Mouse (Mus musculus) lung, adult 2 months (tissue): ENCODE results near the gene Ntng1.

Experiments
- CTCF ChIP-seq: fragments of 200-500 bp; IDR thresholded peaks from 2 replicates; pipeline ENCODE4 v1.5.1; 2011; ENCODE audit warnings: mild to moderate bottlenecking, low read length, control low read depth; ENCODE audit not compliant: insufficient read depth
- POLR2A ChIP-seq: fragments of 200-500 bp; IDR thresholded peaks from 2 replicates; pipeline ENCODE4 v1.6.1; 2011; ENCODE audit warnings: low read depth, mild to moderate bottlenecking, control low read depth, low read length, borderline replicate concordance; ENCODE audit errors: extremely low read depth

- TF ChIP-seq POLR2A (no peak), CTCF (no peak)
Observed at GRCm38 (mm10) chr3:110187401-110187948, 43.7 kb upstream of the Ntng1 start.
